Mouse (Mus musculus) kidney, postnatal 0 days (tissue): ENCODE data around the gene Akap17b. TPM values are rescaled to one million over a fixed set of nuclear protein-coding genes. Genes with fewer than 3 reads are reported as not detected.

Experiments
- ATAC-seq: fragments of 200-750 bp; cut with Nextera tagmentation; replicated peaks from 2 replicates; pipeline ENCODE4 v1.8.0; 2017; ENCODE audit warnings: low read depth, moderate number of reproducible peaks, moderate TSS enrichment, moderate library complexity; ENCODE audit not compliant: low FRiP score
- DNase-seq: peaks from one replicate; pipeline ENCODE4 v3.0.0-alpha.2; 2016; ENCODE audit warnings: low spot score
- H3K27ac ChIP-seq: fragments of 300-500 bp; sonication (generic); 2 replicates; pipeline ENCODE4 v1.5.1; 2014; ENCODE audit warnings: mild to moderate bottlenecking
- H3K27me3 ChIP-seq: fragments of 300-500 bp; sonication (generic); 2 replicates; pipeline ENCODE4 v1.6.1; 2014; ENCODE audit warnings: low read length, mixed read lengths; ENCODE audit not compliant: insufficient read depth
- H3K36me3 ChIP-seq: fragments of 300-500 bp; sonication (generic); 2 replicates; pipeline ENCODE4 v1.6.1; 2014; ENCODE audit warnings: low read length, mixed read lengths; ENCODE audit not compliant: insufficient read depth
- H3K4me1 ChIP-seq: fragments of 300-500 bp; sonication (generic); replicated peaks from 2 replicates; pipeline ENCODE4 v1.6.1; 2014; ENCODE audit warnings: antibody characterized with exemption, low read length, mixed read lengths; ENCODE audit not compliant: insufficient read depth
- H3K4me2 ChIP-seq: fragments of 300-500 bp; sonication (generic); 2 replicates; pipeline ENCODE4 v1.6.1; 2014; ENCODE audit warnings: mild to moderate bottlenecking, low read length, moderate library complexity, mixed read lengths
- H3K4me3 ChIP-seq: fragments of 300-500 bp; sonication (generic); replicated peaks from 2 replicates; pipeline ENCODE4 v1.5.1; 2014; ENCODE audit warnings: low read depth, low read length
- H3K9ac ChIP-seq: fragments of 300-500 bp; sonication (generic); 2 replicates; pipeline ENCODE4 v1.6.1; 2014; ENCODE audit warnings: low read depth, low read length
- H3K9me3 ChIP-seq: fragments of 300-500 bp; sonication (generic); replicated peaks from 2 replicates; pipeline ENCODE4 v1.6.1; 2016; ENCODE audit warnings: low read length, inconsistent platforms, mixed read lengths
- CTCF ChIP-seq: IDR thresholded peaks from 2 replicates; pipeline ENCODE4 v1.5.1; 2016; ENCODE audit warnings: antibody characterized with exemption, low read depth, mild to moderate bottlenecking, moderate library complexity
- WGBS: fragments of 180-500 bp; shearing (Covaris S2); extraction: QIAGEN DNeasy Blood & Tissue Kit; methylation state at CpG from one replicate; pipeline ENCODE4 v1.1.7; 2014; 5-methylcytosine and 5-hydroxymethylcytosine counted together
- polyA plus RNA-seq: library from polyadenylated mRNA; unstranded; fragments of >200 nt; fragmentation: Nextera tagmentation; extraction: Ambion mirVana; gene quantifications from 2 replicates; pipeline ENCODE4 v1.2.1, GENCODE M21; 2015

Gene Akap17b
- polyA plus RNA-seq: 2.8 and 3.5 TPM in 2 replicates

- H3K4me1 ChIP-seq: no peaks in the 10 kb centered on the region
- TF ChIP-seq CTCF: peak; percentile 74
- H3K9ac ChIP-seq: peak within 1 kb of the TSS; percentile 65
- peak within 1 kb of the TSS; percentile 72; the same call in 1 of the 2 replicates for H3K27ac ChIP-seq
- H3K27me3 ChIP-seq: no peaks in the 10 kb centered on the region
- H3K4me3 ChIP-seq: peak within 1 kb of the TSS; percentile 53
- H3K9me3 ChIP-seq: no peaks in the 10 kb centered on the region
- H3K4me2 ChIP-seq: peak within 1 kb of the TSS; percentile 55
- peak; percentile 98 for ATAC-seq
- WGBS: 36% methylated on average over 53 of the region's 60 CpGs
- DNase-seq: peak; percentile 95
- H3K36me3 ChIP-seq: no peaks in the 10 kb centered on the region
These were observed at the start of gene Akap17b for GRCm38 (mm10) chrX:36644657-36645551. Gene Akap17b, minus strand, starts transcription at chrX:36645395.

- no peaks in the 10 kb centered on the region for H3K27me3 ChIP-seq
- ATAC-seq (no peak), DNase-seq (no peak)
- WGBS: 75% methylated on average over 5 of the region's 5 CpGs
- H3K4me3 ChIP-seq: no peak overlapping the region
- no peaks in the 10 kb centered on the region for H3K4me1 ChIP-seq
- no peak overlapping the region for H3K9ac ChIP-seq
- H3K4me2 ChIP-seq: no peak overlapping the region
- no peak overlapping the region for H3K27ac ChIP-seq
- TF ChIP-seq CTCF: no peak
- no peaks in the 10 kb centered on the region for H3K9me3 ChIP-seq
- H3K36me3 ChIP-seq: no peaks in the 10 kb centered on the region
These were observed 46.2 kb upstream of the Akap17b start for GRCm38 (mm10) chrX:36691365-36691764.

GRCm38 (mm10) chrX:36689655-36690054 is 44.5 kb upstream of the Akap17b start:
- no peak overlapping the region for H3K27ac ChIP-seq
- no peak overlapping the region for H3K9ac ChIP-seq
- no peaks in the 10 kb centered on the region for H3K36me3 ChIP-seq
- ATAC-seq (no peak), DNase-seq (no peak)
- H3K4me3 ChIP-seq: no peak overlapping the region
- no peak for TF ChIP-seq CTCF
- H3K4me1 ChIP-seq: no peaks in the 10 kb centered on the region
- no peaks in the 10 kb centered on the region for H3K27me3 ChIP-seq
- no peaks in the 10 kb centered on the region for H3K9me3 ChIP-seq
- H3K4me2 ChIP-seq: no peak overlapping the region

- Histone ChIP-seq H3K9me3 (no peaks in the 10 kb centered on the region), H3K36me3 (no peaks in the 10 kb centered on the region), H3K27ac (no peak overlapping the region), H3K9ac (no peak overlapping the region), H3K27me3 (no peaks in the 10 kb centered on the region), H3K4me1 (no peaks in the 10 kb centered on the region), H3K4me3 (no peak overlapping the region), H3K4me2 (no peak overlapping the region)
- TF ChIP-seq CTCF: no peak
- 50% methylated on average over 1 of the region's 1 CpGs for WGBS
- DNase-seq: peak; percentile 2
- no peak for ATAC-seq
These were observed 31.6 kb upstream of the Akap17b start for GRCm38 (mm10) chrX:36676836-36677235.

GRCm38 (mm10) chrX:36672708-36673107 is 27.5 kb upstream of the Akap17b start:
- no peaks in the 10 kb centered on the region for H3K27me3 ChIP-seq
- 41% methylated on average over 2 of the region's 2 CpGs for WGBS
- no peak overlapping the region for H3K4me3 ChIP-seq
- H3K9ac ChIP-seq: no peak overlapping the region
- H3K27ac ChIP-seq: no peak overlapping the region
- no peaks in the 10 kb centered on the region for H3K9me3 ChIP-seq
- TF ChIP-seq CTCF: no peak
- DNase-seq (peak; percentile 31), ATAC-seq (no peak)
- H3K4me2 ChIP-seq: no peak overlapping the region
- no peaks in the 10 kb centered on the region for H3K4me1 ChIP-seq
- H3K36me3 ChIP-seq: no peaks in the 10 kb centered on the region

GRCm38 (mm10) chrX:36640046-36640445 is 5.1 kb downstream of the Akap17b start:
- no peak for DNase-seq
- ATAC-seq: no peak
- Histone ChIP-seq H3K9me3 (no peaks in the 10 kb centered on the region), H3K4me3 (no peak overlapping the region), H3K4me1 (no peaks in the 10 kb centered on the region), H3K4me2 (no peak overlapping the region), H3K36me3 (no peaks in the 10 kb centered on the region), H3K27ac (no peak overlapping the region), H3K27me3 (no peaks in the 10 kb centered on the region), H3K9ac (no peak overlapping the region)
- WGBS: 78% methylated on average over 6 of the region's 6 CpGs
- no peak for TF ChIP-seq CTCF
